Mouse (Mus musculus) WW6 (cell line): Measurements from ENCODE around the gene Nxpe3.
"Not testable (repeated sequence)": the region's sequence is repeated elsewhere in the genome, so short reads cannot be mapped to it uniquely, and the experiment has no call there.

Experiments used
- DNase-seq: peaks from one replicate; pipeline ENCODE4 v3.0.0-alpha.2; 2013; ENCODE audit warnings: low read depth, low spot score

Gene Nxpe3

DNA sequence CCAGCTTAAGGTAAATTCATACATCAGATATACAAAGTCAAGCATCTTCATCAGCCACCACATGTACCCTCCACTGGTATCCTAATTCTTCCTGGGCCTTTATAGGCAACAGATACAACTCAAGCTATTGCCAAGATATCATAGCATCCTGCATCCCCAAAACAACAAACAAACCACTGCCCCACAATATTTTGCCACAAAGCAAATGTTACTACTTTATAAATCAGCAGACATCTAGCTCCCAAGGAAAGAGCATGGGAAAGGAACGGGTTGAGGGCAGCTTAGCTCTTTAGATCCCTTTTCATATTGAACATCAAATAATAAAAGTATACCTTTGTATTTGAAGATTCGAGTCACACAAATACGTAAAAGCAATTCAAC, 57.0 kb downstream of the Nxpe3 start:
- no peak for DNase-seq

DNA sequence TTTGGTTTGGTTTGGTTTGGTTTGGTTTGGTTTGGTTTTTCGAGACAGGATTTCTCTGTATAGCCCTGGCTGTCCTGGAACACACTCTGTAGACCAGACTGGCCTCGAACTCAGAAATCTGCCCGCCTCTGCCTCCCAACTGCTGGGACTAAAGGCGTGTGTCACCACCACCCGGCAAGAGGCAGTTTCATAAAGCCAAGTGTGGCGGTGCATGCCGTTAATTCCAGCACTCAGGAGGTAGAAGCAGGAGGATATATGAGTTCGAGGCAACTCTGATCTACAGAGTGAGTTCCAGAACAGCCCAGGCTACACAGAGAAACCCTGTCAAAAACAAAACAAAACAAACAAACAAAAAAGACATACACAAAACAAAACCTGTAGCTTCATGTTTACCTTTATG, 57.4 kb downstream of the Nxpe3 start:
- DNase-seq, result not testable (repeated sequence)

DNA sequence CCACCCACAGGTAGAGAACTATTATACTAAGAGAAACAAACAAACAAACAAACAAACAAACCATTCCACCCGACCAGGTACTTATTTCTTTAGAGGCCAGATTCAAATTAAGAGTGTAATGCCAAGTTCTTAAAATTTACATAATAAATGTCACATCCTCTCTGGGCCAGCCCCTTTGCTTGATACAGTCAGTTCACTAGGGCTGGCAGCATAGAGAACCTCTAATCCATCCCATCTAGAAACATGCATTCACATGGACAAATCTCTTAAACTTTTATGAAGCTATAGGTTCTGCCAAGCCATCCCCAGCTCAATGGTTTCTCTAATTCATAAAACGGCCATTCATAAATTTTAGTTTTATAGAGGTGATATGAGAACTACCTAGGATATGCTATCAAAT, 57.9 kb downstream of the Nxpe3 start:
- no peak for DNase-seq

DNA sequence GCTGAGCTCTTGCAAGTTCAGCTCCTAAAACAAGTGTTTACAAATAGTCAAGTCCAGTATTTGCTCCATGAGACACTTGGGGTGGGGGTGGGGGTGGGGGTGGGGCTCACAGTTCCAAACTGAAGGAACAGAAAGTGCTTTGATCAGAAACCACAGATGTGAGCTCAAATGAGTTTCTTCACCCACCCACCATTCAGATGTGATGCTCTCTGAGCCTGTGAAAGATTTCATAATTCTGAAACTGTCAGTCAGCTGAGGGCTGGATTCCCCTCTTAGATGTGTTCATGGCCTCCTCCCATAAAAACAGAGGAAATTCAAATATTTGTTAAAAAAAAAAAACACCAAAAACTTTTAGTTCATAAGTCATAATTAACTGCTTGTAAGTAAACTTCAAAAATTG, 59.3 kb downstream of the Nxpe3 start:
- DNase-seq, result no peak

DNA sequence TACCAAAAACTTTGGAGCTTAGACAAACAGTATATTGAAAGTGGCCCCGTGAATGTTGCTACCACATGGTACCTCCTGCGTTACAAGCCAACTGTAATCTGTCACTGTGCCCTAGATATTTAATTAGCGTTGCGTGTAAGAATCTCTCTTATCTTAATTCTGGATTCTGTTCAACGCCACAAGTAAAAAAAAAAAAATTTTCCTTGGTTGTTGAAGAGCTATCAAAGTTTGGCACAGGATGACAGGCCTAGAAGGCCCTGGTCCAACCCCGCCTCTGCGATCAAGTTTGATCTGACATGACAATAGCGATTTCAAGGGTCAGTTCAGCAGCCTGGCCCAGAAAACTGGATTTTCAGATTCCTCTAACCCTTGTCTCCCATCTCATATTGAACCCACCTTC, 62.5 kb downstream of the Nxpe3 start:
- DNase-seq, result no peak

DNA sequence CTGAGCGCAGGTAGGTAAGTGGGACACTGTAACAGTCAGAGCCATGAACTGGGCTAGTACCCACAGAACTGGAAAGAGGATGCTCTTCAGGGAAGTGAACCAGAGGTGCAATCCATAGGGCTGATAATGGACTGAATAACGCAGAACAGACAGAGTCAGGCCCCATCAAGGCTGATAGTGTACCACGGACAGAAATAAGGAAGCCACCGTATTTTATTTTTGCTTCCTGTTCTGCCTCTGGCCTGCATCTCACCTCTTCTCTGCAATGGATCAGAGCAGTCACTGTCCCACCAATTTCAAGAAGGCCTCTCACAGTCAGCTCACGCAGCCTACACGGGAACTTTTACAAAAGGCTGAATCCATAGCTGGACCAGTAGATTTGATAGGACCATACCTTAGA, 63.0 kb downstream of the Nxpe3 start:
- no peak for DNase-seq

DNA sequence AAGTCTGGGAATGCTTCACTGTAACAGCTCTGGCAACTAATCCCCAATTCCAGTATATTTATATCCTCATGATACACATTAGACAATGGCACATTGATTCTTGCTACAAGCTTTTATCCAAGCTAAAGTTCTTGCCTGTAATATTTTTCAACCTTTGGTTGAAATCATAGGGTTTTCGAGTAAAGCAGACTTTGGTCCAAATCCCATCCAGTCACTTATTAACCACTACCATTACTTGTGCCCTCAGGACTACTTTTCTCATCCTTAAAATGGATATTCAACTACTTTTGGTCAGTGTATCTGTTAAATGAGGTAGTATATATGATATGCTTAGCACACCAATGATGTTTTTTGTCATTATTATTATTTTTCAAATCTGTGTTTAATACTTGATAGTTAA, 63.6 kb downstream of the Nxpe3 start:
- DNase-seq, result no peak

DNA sequence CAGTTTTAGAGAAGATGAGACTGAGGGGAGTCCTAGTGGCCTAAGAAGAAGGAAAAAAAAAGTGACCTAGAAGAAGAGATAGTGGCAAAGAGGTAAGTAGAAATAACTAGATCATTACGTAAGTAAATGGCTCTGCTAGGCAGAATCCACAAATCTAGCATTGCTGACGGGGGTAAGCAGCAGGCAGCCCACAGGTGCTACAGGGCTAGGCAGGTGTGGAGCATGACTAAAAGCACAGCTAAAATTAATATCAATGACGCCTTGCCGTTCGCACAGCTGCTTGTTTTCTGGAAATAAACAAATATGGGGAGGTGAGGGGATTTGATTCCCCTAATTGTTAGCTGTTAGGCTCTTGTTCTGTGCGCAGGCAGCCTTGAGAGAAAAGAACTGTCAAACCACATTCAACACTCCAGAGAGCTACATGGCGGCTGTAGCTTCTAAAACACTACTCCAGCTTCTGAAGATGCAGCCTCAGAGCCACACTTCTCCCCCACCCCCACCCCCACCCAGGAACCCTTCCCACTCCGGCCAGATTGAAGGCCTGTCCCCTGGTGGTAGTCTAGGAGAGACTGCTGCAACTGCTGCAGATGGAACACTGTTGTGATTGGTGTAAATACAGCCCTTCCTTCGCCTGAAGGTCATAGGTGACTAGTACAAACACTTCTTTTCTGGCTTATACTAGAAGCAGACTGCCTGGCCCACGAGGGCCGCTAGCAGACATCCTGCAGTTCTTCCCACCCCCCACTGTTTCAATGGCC, 71.5 kb downstream of the Nxpe3 start:
- DNase-seq, result no peak

DNA sequence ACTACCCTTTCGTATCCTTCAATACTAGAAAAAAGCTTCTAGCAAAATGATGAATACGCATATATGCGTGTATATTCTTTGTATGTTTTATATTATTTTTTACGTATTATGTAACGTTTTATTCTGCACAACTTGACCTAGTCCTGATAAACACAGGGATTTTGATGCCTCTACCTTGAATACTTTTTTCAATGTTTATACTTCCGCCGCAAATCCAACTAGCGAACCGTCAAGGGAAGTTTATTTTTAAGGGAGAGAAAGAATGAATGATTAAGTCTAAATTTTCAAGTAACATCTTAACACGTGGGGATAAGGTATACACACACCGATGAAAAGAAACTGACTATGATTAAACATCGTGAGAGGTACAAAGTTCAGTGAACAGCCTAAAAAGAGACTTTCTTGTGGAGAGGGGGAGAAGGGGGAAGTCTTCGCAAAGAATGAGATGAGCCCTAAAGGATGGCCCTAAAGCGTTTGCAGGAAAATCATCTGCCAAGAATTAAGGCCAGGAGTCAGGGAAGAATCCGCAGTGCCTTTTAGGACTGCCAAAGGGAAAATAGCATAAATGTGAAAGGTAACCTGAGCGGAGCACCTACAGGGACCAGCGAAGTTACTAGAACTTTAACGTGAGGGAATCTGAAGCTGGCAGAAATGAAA, 72.2 kb downstream of the Nxpe3 start:
- no peak for DNase-seq

DNA sequence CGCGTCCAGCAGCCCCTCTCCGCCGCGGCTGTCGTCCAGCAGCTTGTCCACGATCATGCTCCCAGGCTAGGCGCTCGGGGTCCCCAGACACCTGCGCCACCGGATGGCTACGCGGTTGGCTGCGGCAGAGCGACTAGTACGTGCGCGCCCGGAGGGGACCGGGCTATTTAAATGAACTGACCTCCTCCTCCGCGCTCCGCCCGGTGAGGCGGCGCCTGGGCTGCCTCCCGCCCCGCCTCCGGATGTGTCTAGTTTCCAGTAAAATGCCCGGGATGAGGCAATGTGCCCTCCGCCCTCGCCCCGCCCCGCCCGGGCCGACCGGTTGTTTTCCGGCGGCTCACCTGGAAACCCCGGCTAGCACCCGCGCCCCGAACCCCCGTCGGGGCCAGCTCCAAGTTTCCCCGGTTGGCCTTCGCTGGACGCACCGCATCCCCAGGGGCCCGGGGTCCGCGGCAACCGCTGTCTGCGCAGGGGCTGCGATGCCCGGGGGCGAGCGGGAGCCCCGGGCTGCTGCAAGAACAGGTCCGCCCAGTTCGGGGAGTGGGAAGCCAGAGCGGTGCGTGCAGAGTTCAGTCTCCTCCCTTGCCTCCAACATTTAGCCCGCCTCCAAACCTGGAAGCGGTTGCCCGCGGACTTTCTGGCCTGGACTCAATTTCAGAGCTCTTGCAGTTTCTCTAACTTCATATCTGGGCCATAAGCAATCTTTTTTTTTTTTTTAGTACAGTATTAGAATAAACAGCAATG, 72.9 kb downstream of the Nxpe3 start:
- DNase-seq, result peak; percentile 74

DNA sequence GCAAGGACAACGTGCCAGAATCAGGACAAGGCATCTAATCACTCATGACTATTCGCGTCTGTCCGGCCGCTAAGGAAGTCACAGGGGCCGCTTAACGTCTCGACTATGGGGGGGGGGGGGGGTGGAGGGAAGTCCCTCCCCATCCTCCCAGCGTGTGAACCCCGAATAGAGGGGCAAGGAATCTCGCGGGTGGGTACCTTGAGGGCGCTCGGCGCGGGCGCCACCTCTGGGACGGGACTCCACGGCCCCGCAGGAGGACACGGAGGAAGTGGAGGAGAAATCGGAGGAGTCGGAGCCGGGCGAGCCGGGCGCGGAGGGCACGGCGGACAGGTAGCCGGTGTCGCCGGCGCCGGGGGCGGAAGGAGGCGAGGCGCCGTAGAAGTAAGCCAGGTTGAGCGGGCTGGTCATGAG, 73.5 kb downstream of the Nxpe3 start:
- DNase-seq, result no peak

DNA sequence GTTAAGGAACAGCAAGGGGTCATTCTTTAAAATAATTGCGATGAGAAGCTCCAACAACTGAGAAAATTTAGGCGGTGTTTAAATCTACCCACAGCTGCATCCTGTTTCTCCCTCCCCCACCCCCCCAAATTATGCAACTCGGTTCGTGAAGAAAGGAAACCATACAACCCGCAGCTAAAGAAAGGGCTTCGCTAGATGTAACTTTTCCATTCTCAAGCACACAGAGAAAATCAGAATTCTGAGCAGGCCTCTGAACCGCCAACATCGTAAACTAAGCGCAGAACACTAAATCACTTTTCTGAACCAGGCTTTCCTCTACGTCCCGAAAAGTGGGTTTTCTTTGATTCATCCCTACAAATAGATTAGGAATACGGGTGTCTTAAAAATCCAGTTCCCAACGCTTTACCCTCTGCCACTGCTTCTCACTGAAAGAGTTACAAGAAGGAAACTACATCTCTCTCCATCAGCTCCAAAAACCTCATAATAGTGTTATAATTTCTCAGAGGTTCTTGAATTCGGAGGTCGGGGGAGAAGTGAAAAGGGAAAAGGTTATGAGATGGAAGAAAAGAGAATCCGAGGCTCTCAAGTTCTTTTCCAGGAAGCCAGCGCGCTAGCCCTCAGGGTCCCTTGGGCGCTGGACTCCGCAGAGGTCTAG, 74.0 kb downstream of the Nxpe3 start:
- DNase-seq, result no peak

DNA sequence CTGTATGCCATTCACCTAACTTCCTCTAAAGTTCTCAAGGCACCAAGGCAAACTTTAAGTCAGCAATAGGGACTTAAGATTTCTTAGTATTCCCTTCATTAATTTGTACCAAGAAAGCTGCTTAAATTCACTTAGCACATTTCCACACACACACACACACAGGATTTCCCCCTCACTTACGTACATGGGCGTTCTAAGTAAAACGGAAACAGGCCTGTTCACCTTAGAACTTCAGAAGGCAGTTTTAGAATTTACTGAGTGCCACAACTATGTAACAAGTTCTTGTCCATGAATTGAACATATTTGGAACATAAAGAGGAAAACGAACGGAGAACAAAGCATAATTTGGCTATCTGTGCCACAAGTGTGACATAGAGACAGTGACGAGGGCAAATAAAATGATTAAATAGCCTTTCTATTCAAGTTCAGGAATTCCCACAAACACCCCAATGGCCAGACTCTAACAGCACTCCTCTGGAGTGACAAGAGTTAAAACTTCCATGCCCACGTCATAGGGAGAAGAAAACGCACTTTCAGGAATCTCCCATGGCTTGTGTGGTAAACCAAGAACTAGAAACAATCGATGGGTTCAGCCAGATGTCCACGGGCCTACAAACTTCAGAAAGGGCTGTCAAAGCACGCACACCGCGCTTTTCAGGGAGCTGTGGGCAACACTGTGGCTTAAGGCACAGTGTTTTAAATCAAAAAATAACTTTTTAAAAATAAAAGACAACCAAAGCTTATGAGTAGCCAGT, 74.7 kb downstream of the Nxpe3 start:
- no peak for DNase-seq

DNA sequence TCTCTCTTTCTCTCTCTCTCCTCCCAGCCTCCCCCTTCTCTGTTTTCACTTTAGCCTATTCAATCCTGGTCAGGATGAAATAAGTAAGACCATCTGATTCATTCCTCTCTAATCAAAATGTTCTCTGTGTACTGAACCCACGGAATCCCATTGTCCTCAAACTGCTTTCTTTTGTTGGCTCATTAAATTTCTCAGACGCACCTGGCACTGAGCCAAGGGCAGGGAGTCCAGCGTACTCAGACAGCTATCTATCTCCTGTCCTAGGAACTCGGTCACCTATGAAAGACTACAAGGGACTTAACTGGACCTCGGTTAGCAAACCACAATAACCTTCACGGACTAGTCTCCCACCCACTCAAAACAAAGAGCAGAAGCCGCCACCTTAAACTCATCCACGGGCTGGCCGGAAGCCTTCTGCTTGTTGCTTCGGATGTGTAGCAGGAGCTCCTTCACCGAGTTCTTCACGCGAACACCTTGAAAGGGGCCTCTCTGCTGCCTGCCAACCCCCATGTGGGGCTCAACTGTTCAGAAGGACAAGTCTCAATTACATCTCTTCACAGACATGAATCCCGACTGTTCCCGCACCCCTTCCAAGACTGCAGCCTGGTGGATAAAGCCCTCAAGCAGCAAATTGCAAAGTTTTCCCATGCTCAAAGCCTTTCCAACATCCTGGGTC, 75.8 kb downstream of the Nxpe3 start:
- DNase-seq, result no peak

DNA sequence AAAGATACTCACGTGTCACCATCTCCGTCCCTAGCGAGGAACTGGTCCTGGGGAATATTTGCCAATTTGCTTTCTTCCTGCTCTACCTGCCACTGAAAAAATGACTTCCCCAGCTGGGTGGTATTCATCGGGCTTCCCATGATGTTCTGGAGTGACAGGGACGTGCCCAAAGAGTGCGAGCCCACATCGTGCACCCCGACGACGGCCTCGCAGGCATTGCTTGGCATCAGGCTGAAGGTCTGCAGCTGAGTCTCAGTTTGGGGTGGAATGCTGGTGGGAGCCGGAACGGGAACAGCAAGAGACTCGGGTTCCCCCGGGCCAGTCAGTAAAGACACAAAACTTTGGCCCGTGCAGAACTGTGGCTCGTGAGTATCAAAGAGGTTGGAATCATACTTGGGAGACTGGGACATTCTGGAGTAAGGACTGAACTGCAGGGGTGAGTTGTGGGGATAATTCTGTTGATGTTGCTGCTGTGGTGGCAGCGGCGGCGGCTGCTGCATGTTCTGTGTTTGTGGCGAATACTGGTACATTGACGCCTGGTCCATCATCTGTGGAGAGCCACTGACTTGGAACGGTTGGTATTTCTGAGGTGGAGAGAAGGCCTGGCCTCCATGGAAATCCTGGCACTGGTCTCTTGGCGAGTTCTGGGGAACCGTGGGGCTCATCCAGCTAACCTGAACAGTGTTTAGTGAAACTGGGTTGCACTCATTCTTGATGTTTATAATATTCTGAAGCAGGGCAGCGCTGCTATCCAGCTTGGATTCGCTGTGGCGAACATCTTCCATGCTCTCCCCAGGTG, 77.2 kb downstream of the Nxpe3 start:
- no peak for DNase-seq

DNA sequence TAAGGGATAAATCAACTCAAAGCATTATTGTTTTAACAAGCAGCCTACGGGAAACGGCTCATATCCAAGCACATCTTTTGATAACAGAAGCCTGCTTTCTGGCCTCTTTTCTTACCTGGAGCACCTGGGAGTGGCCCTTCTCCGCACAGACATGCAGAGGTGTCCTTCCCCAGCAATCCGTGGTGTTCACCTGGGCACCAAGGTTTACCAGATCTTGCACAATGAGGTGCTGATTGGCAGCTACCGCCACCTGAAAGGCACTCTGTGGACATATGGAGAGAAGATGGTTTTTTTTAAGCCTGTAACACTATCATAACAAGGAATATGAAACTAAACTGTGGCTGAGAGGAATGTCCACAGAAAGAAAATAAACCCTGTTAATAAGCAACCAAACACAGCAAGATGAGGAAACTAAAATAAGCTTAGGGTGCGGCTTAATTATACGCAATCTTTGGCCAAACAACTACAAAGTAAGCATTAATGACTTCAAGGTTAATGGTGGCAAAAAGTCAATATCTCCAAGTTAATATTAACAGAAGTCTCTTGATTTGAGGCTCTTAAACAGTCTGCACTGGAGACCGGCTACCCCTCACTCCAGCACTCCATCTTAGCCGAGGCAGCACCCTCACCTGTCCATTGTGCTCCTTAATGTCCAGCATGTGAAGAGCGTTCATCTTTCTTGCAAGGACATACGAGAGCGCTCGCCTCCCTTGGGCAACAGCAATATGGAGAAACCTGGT, 78.7 kb downstream of the Nxpe3 start:
- DNase-seq, result no peak

DNA sequence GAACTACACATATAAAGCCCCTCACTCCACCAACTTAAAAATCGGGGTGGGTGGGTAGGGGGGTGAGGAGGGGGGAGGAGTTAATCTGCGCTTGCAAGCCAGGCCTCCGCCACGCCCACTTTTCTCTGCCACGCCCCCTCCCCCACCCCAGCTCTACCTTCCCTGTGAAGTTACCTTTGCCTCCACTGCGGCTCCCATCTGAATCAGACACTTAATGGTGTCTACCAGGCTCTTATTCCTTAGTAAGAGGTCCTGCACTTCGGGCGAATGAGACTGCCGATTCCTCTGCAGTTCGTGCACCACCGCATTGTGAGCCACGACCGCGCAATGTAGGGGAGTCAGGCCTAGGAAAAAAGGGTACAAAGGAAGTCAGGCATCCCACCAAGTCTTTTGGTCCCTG, 79.6 kb downstream of the Nxpe3 start:
- DNase-seq, result no peak

DNA sequence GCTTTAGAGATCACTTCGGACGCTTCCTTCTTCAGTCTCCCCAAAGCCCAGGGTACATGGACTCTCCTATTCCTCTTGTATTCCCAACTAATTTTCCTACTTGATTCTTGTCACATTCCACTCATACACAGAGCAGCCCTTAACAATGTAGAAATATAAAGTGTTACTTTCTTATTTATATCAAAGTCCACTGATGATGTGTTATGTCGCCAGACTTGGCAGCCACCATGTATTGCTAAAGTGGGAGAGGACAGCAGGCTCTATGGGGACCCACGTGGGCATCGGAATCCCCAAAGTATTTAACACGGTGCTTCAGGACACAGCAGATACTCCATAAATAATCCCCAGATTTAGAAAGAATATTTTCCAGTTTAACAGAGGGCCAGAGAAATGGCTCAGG, 80.4 kb downstream of the Nxpe3 start:
- DNase-seq, result no peak

DNA sequence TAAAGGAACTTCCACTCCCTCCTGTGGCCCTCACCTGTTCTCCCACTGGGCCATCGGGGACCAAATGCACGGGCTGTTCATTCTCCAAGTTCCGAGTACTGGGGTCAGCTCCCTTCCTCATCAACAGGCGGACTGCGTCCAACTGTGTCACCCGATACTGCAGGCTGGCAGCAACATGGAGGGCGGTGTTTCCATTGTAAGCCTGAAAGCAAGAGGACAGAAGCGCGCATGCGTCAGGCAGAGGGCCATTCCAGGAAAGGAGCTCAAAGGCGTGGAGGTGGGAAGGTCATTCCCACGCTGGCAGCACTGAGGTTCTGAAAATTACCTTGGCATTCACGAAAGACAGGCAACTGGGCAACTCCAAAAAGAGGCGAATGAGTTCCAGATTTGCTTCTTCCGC, 81.2 kb downstream of the Nxpe3 start:
- DNase-seq, result no peak

DNA sequence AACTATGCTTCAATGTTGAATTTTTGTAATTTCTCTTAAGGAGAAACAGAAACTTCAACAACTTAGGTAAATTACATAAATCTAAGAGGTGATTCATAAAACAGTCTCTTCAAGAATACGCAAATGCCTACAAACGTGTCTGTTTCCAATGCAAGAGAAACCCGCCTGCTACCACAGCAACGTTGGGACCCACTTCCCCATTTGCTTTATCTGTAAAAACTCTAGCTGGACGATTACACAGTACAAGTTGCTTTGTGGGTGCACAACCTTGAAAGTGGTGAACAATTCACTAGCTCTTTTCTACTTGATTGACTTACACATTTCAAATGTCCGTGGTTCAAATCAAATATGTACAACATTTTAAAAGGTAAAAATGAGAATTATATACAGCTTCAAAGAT, 83.3 kb downstream of the Nxpe3 start:
- no peak for DNase-seq
